Mouse (Mus musculus): Measurements from ENCODE around the gene Ttc41. TPM values are rescaled to one million over a fixed set of nuclear protein-coding genes. Genes with fewer than 3 reads are reported as not detected.

Ttc41 gene
- polyA plus RNA-seq, 1 experiment from 2014 or later, result 3.3 TPM

GRCm38 (mm10) chr10:86824871-86825270, 119.3 kb downstream of the Ttc41 start:
- Histone ChIP-seq H3K4me1 (peaks cover 7% of the 10 kb centered on the region), H3K27ac (replicated peaks) (no peak overlapping the region)
- WGBS, result 84% methylated on average over 14 of the region's 14 CpGs

GRCm38 (mm10) chr10:86825871-86826522, 120.4 kb downstream of the Ttc41 start:
- H3K27ac ChIP-seq (replicated peaks), result no peak overlapping the region
- WGBS, result 93% methylated on average over 10 of the region's 10 CpGs
- peaks cover 9% of the 10 kb centered on the region; the same call in 1 of the 2 replicates for H3K36me3 ChIP-seq
- H3K4me1 ChIP-seq, result no peaks in the 10 kb centered on the region
- no peak overlapping the region for H3K4me3 ChIP-seq
- peaks cover 6% of the 10 kb centered on the region; the same call in 1 of the 2 replicates for H3K9me3 ChIP-seq (replicated peaks)
- H3K27me3 ChIP-seq (ENCODE audit: low read depth, poor library complexity, severe bottlenecking), result peaks cover 4% of the 10 kb centered on the region; the same call in 1 of the 2 replicates
- DNase-seq (ENCODE audit: low spot score), result no peak

More at GRCm38 (mm10) chr10:86824871-86825270, 119.3 kb downstream of the Ttc41 start:
- H3K27me3 ChIP-seq (ENCODE audit: low read depth, poor library complexity, severe bottlenecking), result peaks cover 4% of the 10 kb centered on the region; the same call in 1 of the 2 replicates
- DNase-seq (ENCODE audit: low spot score), result no peak
- H3K9me3 ChIP-seq (replicated peaks), result peaks cover 6% of the 10 kb centered on the region; the same call in 1 of the 2 replicates
- H3K4me3 ChIP-seq, result no peak overlapping the region
- H3K36me3 ChIP-seq, result peaks cover 11% of the 10 kb centered on the region; the same call in 1 of the 2 replicates

Small RNA genes within 50 kb of the gene (microRNA-seq; reads per million reads assigned to microRNA genes)
- gene Gm25745, result 5.1 reads per million, percentile 12 among the genes with 10 or more reads in this experiment

Other genes starting within 250 kb of the Ttc41 start
- gene Syn3, start 206.9 kb upstream of the Ttc41 start, polyA plus RNA-seq (2016; fragmentation: Nextera tagmentation; extraction: Ambion mirVana), result 3.0 and 5.3 TPM in 2 replicates
- gene Hsp90b1, start 302 bp upstream of the Ttc41 start, polyA plus RNA-seq (2016; fragmentation: Nextera tagmentation; extraction: Ambion mirVana), result 515 and 591 TPM in 2 replicates
- gene Gm49358, start 58.2 kb downstream of the Ttc41 start, polyA plus RNA-seq (2016; fragmentation: Nextera tagmentation; extraction: Ambion mirVana), result not detected in 2 replicates
- 0.67 and 0.72 TPM in 2 replicates for gene Nt5dc3, start 73.2 kb downstream of the Ttc41 start, polyA plus RNA-seq (2016; fragmentation: Nextera tagmentation; extraction: Ambion mirVana)